Mouse (Mus musculus): Measurements from ENCODE around the gene Trip11. TPM values are rescaled to one million over a fixed set of nuclear protein-coding genes. Genes with fewer than 3 reads are reported as not detected.

Trip11 gene
- polyA plus RNA-seq, 1 experiment from 2014 or later = 22.6 TPM

- H3K27me3 ChIP-seq = no peaks in the 10 kb centered on the region
- H3K9me3 ChIP-seq (replicated peaks) = no peaks in the 10 kb centered on the region
- 0 out of 2 replicates have a peak, but pooled peaks cover 3% of the 10 kb centered on the region for H3K36me3 ChIP-seq
- H3K9ac ChIP-seq = no peak overlapping the region
- H3K4me3 ChIP-seq (replicated peaks) = no peak overlapping the region
- 92% methylated on average over 3 of the region's 3 CpGs for WGBS
- H3K4me2 ChIP-seq = no peak overlapping the region
- H3K27ac ChIP-seq = no peak overlapping the region
- no peak for ATAC-seq (replicated peaks; ENCODE audit: low FRiP score)
- H3K4me1 ChIP-seq = no peaks in the 10 kb centered on the region
Observed at GRCm38 (mm10) chr12:101789767-101790166, 123.3 kb downstream of the Trip11 start.

GRCm38 (mm10) chr12:101789250-101789649, 123.8 kb downstream of the Trip11 start:
- Histone ChIP-seq H3K4me1 (no peaks in the 10 kb centered on the region), H3K9ac (no peak overlapping the region), H3K36me3 (0 out of 2 replicates have a peak, but pooled peaks cover 3% of the 10 kb centered on the region), H3K9me3 (replicated peaks) (no peaks in the 10 kb centered on the region), H3K27me3 (no peaks in the 10 kb centered on the region), H3K4me2 (no peak overlapping the region), H3K4me3 (replicated peaks) (no peak overlapping the region), H3K27ac (no peak overlapping the region)
- ATAC-seq (replicated peaks; ENCODE audit: low FRiP score) = no peak
- WGBS = 69% methylated on average over 3 of the region's 3 CpGs

Other genes with a start within 250 kb of the Trip11 start
- 0.60 and 0.78 TPM in 2 replicates for gene Tc2n, start 194.7 kb downstream of the Trip11 start, polyA plus RNA-seq (2015; fragmentation: Nextera tagmentation; extraction: Ambion mirVana)
- 111 and 112 TPM in 2 replicates for gene Fbln5, start 94.2 kb downstream of the Trip11 start, polyA plus RNA-seq (2015; fragmentation: Nextera tagmentation; extraction: Ambion mirVana)
- 11.7 and 14.9 TPM in 2 replicates for gene Atxn3, start 45.0 kb upstream of the Trip11 start, polyA plus RNA-seq (2015; fragmentation: Nextera tagmentation; extraction: Ambion mirVana)
- gene Cpsf2, start 62.7 kb upstream of the Trip11 start, polyA plus RNA-seq (2015; fragmentation: Nextera tagmentation; extraction: Ambion mirVana) = 29.5 and 30.9 TPM in 2 replicates
- 0.06 and 0.10 TPM in 2 replicates for gene Slc24a4, start 215.5 kb upstream of the Trip11 start, polyA plus RNA-seq (2015; fragmentation: Nextera tagmentation; extraction: Ambion mirVana)